Mouse (Mus musculus): ENCODE measurements around the gene Dmxl2.

Dmxl2 gene

GRCm38 (mm10) chr9:54335582-54335981, 165.8 kb downstream of the Dmxl2 start:
- no peak for DNase-seq (ENCODE audit: low read depth in 1 of 2, low spot score in 2 of 2)

- no peak for DNase-seq (ENCODE audit: low read depth in 1 of 2, low spot score in 2 of 2)
Observed at GRCm38 (mm10) chr9:54329201-54329600, 172.2 kb downstream of the Dmxl2 start.

GRCm38 (mm10) chr9:54323456-54323855, 178.0 kb downstream of the Dmxl2 start:
- DNase-seq (ENCODE audit: low read depth in 1 of 2, low spot score in 2 of 2) = no peak

- no peak for DNase-seq (ENCODE audit: low read depth in 1 of 2, low spot score in 2 of 2)
Observed at GRCm38 (mm10) chr9:54316363-54316762, 185.1 kb downstream of the Dmxl2 start.

Measured in monocyte, adult 2 months (primary cell).